Mouse (Mus musculus) gastrocnemius, adult 2 months (tissue): Measurements from ENCODE around the gene Sftpd. TPM values are rescaled to one million over a fixed set of nuclear protein-coding genes. Genes with fewer than 3 reads are reported as not detected.
A peak's percentile ranks its signal among the peaks of the same experiment; 100 is the strongest.

ENCODE experiments used
- DNase-seq: peaks from one replicate; pipeline ENCODE4 v3.0.0; 2022
- H3K27ac ChIP-seq: fragments of 200-600 bp; 2 replicates; pipeline ENCODE4 v1.8.1; 2022; ENCODE audit warnings: mild to moderate bottlenecking
- H3K4me3 ChIP-seq: fragments of 200-600 bp; 2 replicates; pipeline ENCODE4 v1.8.1; 2022; ENCODE audit warnings: mild to moderate bottlenecking, moderate library complexity
- CTCF ChIP-seq: fragments of 200-600 bp; IDR thresholded peaks from 2 replicates; pipeline ENCODE4 v1.8.1; 2022; ENCODE audit warnings: antibody characterized with exemption, mild to moderate bottlenecking, moderate library complexity
- intact Hi-C: fragments of 180-260 bp; cut with DNase I; formaldehyde crosslinking; loops from one replicate; pipeline ENCODE4 v1.15.1; 2025
- long read RNA-seq, 2 experiments: library from polyadenylated mRNA; stranded (forward); transcript quantifications; one replicate each; pipeline ENCODE4 v2.0.0; 2021
- total RNA-seq, 2 experiments: library from RNA; stranded (reverse); gene quantifications; 2 replicates each; pipeline ENCODE4 v1.2.3; 2021

Sftpd gene
- not detected for total RNA-seq
- long read RNA-seq, experiment 1 = 0 reads
- long read RNA-seq, experiment 2 = 0 reads

DNA sequence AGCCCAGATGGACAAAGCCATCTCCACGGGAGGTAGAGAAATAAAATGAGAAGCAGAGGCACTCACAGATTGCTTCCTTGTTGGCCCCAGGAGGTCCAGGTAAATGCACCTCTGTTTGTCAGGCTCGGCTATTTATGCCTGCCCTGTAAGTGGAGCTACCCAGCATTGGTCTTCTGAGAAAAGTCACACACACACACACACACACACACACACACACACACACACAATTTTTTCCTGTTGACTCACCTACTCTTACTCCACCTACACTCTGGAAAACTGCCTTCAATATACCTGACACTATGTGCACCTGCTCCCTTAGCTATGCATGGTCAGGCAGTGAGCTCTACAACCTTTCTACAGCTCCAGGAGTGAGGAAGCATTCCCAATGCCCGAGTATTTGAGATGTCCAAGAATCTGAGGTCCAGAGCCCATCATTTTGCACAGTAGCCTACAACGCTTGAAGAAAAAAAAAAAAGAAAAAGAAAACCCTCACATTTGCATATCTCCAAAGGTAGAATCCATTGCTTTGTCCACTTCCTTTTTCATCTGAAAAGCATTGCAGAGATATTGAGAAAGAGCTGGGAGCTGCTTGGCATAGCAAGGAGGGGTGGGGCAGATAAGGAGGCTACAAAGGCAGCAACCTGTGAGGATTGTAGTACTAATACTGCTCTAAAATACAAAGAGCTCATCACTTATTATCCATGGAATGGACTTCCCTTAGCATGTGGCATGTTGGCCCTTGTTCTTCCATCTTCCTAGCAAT, at the start of gene Sftpd:
Gene Sftpd (minus strand): TSS at position 91 of the 763 bp plus-strand sequence.
- no peak for DNase-seq
- H3K4me3 ChIP-seq = no peak within 1 kb of the TSS
- H3K27ac ChIP-seq = no peak within 1 kb of the TSS
- no peak for TF ChIP-seq CTCF
- intact Hi-C loops = no loop called here

DNA sequence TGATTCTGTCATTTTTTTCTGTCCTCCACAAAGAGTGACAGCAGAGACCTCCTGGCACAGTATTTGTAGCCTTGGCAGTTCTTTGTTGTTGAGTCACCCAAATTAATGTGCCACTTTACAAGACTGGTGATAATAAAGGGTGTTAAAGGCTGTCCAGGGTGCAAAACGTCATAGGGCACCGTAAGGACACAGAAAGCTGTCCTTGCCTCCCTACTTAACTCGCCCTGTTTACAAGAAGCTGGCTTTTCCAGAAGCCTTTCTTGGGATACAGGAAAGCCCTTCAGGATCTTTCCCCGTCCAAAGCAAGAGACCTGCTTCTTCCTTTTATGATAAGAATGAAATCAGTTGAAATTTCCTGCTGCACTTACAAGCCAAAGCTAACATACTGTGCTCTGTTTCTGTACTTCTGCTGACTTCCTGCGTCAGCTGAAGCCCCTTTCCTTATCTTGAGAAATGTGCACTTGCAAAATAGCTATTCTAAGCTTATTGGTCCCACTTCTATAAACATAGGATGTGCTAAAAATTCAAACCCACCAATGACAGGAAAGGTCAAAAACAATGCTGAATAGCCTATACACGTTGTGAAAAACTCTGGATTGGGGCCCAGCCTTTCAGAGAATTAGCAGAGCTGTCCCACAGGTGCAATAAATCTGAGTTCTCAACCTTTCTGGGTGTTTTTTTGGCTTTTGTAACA, 13.2 kb upstream of the Sftpd start:
- DNase-seq = no peak
- H3K4me3 ChIP-seq = no peak overlapping the region
- H3K27ac ChIP-seq = no peak overlapping the region
- intact Hi-C loops = no loop called here
- no peak for TF ChIP-seq CTCF

DNA sequence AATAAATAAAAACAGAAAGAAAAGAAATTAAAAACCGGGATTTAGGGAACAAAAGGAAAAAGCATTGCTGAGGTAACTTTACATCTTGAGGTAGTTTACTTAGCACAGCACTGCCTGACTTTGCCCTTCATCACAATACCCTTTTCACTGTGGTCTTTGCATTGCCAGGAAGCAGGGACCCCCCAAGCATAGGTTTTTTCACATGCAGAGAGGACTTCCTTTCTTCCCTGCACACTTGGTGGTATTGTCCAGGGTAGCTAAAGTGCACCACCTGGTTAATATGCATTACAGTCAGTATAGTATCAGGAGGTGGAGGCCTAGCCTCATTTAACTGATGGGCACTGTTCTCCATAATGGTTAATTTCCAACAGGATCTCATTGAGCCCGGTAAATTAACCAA, 4.5 kb upstream of the Sftpd start:
- H3K27ac ChIP-seq = no peak overlapping the region
- no peak for TF ChIP-seq CTCF
- intact Hi-C loops = no loop called here
- no peak for DNase-seq
- H3K4me3 ChIP-seq = no peak overlapping the region

DNA sequence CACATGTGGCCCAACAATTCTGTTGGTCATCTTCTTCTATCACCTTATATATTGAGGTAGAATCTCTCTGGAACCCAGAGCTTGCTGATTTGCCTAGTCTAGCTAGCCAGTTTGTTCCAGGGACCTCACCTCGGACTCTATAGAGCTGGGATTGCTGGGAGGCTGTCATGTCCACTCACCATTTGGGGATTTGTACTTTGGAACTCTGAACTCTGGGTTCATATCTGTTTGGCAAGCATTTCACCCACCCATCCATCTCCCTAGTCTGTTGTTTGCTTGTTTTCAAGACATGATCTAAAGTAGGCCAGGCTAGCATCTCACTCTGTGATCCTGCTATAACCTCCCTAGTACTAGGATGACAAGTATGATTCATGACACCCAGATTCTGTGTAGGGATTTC, 10.1 kb downstream of the Sftpd start:
- intact Hi-C loops = no loop called here
- DNase-seq = no peak
- Histone ChIP-seq H3K27ac (no peak overlapping the region), H3K4me3 (no peak overlapping the region)
- no peak for TF ChIP-seq CTCF

DNA sequence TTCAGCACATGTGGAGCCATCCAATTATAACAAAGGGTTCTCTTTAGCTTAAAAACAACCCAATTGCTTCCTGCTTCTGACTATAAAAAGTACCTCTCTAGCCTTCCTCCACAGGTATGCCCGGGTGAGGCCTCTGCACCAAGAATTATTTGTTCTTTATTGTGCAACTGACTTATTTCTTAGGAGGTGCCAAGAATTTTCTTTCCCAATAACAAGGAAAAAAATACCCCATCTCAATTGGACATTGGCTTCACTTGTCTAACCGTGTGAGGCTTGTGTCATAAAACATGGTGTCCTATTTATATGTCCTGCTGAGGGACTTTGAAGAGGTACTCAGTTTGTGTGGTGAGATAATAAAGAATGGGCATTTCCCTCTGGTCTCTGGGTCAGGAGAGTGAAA, 14.4 kb downstream of the Sftpd start:
- no peak for TF ChIP-seq CTCF
- intact Hi-C loops = no loop called here
- H3K4me3 ChIP-seq = no peak overlapping the region
- no peak overlapping the region for H3K27ac ChIP-seq
- no peak for DNase-seq

DNA sequence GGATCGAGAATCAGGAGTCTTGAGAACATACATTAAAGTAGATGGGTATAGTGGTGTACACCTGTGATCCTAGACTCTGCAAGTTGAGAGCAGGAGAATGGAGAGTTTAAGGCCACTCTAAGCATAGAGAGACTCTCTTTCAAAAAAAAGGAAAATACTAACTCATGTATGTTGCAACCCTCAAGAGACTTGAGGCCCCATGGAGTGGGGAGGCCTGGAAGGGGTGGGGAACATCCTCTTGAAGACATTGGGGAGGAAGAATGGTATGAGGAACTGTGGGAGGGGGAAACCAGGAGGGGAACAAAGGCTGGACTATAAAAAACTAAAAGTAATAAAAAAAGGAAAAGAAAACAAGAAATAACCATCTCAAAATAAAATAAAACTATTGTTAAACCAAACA, 16.4 kb downstream of the Sftpd start:
- no peak for DNase-seq
- no peak for TF ChIP-seq CTCF
- no peak overlapping the region for H3K4me3 ChIP-seq
- intact Hi-C loops = no loop called here
- no peak overlapping the region for H3K27ac ChIP-seq

DNA sequence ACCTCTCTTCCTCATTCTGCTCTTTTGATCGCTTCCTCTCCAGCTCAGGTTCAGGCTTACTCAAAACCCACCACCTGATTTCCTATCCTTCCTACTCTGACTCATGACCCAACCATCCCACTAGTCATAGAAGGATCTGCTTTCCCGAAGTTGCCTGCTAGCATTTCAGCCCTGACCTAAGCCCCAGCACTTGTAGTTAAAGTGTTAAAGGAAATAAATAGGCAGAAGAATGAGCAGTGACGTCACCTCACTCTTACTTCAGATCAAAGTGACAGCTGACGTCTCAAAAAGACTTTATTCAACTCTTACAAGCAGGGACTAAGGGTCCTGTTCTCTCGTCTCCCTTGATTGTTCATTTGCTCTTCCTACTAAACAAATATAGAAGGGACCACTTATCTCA, 17.7 kb downstream of the Sftpd start:
- Histone ChIP-seq H3K27ac (no peak overlapping the region), H3K4me3 (no peak overlapping the region)
- no peak for DNase-seq
- intact Hi-C loops = no loop called here
- no peak for TF ChIP-seq CTCF

DNA sequence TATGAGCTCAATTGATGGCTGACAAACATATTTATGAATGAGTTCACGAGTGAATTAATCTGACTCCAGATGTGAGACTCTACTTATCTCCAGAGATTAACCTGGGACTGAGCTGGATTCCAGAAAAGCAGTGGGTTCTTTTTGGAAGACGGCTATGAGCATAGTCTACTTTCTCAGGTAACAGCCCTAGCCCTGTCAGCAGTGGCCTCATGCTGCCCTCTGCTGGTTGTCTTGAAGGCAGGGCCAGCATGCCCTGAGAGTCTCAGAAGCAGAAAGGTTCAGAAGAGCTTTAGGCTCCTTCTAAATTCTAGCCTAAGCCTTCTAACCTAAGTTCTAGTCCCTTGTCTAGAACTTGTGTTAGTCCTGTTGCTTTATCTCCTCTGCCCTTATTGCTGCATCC, 22.3 kb downstream of the Sftpd start:
- peak; percentile 58 for TF ChIP-seq CTCF
- H3K27ac ChIP-seq = no peak overlapping the region
- no peak overlapping the region for H3K4me3 ChIP-seq
- DNase-seq = peak; percentile 23
- intact Hi-C loops = no loop called here

DNA sequence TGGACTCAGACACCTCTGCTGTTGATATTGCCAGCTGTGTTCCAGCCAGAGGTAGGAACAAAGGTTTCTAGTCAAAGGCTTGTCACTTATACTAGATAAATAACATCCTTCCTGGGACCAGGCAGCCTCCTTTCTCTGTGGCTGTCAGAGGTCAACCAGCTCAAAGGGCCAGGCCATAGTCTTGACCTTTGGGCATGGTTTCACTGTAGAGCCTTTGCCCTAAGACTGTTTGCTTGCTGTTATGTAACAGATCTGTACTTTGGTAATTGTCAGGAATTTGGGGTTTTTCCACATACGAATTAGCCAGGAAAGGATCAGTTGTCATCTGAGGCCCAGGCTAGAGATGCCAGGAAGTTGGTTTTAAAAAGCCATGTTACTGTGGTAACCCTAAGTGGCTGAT, 24.2 kb downstream of the Sftpd start:
- Histone ChIP-seq H3K27ac (no peak overlapping the region), H3K4me3 (no peak overlapping the region)
- no peak for DNase-seq
- intact Hi-C loops = no loop called here
- no peak for TF ChIP-seq CTCF

DNA sequence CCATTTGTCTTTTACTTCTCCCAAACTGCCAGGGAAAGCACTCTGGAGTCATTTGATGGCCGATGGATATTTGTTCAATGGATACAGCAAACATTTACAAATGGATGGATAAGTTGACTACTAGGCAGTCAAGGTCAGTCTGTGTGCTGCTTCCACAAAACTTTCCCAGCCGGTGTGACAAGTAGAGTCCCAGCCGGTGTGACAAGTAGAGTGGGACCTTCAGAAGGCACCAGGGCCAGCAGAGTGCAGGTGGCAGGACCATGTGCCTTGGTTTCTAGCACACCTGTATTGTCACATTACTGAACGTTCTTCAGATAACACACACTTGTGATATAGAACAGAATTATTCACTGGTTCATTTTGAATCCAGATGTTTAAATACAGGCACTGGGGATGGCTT, 24.9 kb downstream of the Sftpd start:
- intact Hi-C loops = no loop called here
- H3K27ac ChIP-seq = no peak overlapping the region
- H3K4me3 ChIP-seq = no peak overlapping the region
- TF ChIP-seq CTCF = no peak
- DNase-seq = no peak

DNA sequence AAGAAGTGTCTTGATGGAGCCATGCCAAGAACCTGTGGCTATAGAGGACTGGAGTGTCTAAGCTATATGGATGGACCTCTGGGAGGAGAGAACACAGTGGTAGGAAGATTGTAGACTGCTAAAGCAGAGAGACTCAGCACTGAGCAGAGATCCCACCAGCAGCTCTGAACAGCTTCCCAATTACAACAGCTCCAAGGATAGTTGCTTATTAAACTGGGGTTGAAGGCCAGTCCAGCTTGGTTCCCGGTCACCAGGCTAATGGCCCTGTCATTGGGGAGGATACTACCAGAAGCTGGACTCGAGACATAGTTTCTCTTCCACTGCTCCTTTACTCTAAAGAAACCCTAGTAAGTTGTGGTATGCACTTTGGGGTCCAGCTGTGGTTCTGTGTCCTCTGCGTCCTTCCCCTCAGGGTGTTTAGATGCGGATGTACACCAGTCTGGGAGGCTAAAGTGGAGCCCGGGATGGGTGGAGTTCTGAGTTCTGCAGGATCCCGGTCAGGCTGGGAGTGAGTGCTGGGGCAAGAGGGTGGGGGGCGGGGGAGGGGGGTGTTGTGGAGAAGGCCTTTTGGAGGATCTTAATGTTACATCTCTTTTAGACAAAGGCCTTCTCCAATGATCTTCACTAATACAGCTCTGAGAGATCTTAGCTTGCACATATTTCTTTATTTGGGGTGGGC, 33.6 kb downstream of the Sftpd start, which contains the start of gene Mbl1:
Gene Mbl1 (plus strand): TSS at position 239 of the 679 bp plus-strand sequence.
- DNase-seq = no peak
- H3K4me3 ChIP-seq = no peak within 1 kb of the TSS
- no peak for TF ChIP-seq CTCF
- intact Hi-C loops = no loop called here
- H3K27ac ChIP-seq = no peak within 1 kb of the TSS

DNA sequence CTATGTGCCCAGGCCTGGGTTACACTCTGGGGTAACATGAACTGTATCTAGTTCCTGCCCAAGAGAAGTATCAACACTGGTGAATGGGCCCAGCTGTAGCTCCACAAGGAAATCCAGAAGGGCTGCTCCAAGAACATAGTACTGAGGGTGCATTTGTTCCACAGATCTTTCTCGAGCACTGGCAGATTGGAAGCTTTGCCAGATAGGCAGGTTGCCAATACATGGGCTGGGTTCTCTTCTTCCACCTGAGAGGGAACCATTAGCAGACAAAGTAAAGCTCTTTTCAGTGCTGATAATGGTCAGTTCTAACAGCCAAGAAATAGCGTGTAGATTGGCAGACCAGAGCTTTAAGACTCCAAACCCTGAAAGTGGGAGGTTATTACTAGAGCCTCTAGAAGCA, 37.6 kb downstream of the Sftpd start:
- no peak overlapping the region for H3K27ac ChIP-seq
- TF ChIP-seq CTCF = no peak
- no peak overlapping the region for H3K4me3 ChIP-seq
- DNase-seq = no peak
- intact Hi-C loops = no loop called here

DNA sequence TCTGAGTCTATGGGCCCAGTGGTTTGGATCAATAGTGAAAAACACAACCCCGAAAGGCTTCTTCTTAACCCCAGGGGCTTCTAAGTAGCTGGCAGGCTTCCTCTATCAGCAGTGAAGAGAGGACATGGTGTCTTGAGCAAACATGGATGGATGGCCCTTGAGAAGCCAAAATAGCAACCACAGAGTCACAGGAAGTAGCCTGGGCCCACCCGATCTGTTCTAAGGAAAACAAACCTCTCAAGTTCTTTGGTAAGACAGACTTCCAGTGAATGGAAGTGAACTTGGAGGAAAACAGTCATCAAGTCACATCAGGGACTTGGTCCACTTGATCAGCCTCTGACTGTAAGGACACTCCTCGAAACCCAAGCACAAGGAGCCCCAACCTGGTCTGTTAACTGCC, 38.0 kb downstream of the Sftpd start:
- DNase-seq = no peak
- intact Hi-C loops = no loop called here
- H3K4me3 ChIP-seq = no peak overlapping the region
- no peak for TF ChIP-seq CTCF
- no peak overlapping the region for H3K27ac ChIP-seq
